Mouse (Mus musculus): ENCODE results near the gene Slc9a3. TPM values are rescaled to one million over a fixed set of nuclear protein-coding genes. Genes with fewer than 3 reads are reported as not detected.

Slc9a3 gene
- total and polyA plus RNA-seq, 3 experiments: 0.04 TPM; not detected in 2

GRCm38 (mm10) chr13:74167057-74167413 lies 45.8 kb downstream of the Slc9a3 start:
- Histone ChIP-seq H3K79me2 (ENCODE audit: control insufficient read depth, insufficient read depth, low read length, poor library complexity) (no peaks in the 10 kb centered on the region), H3K4me1 (ENCODE audit: control insufficient read depth in 1 of 2, insufficient read depth in 2 of 2, low read length in 2 of 2) (no peaks in the 10 kb centered on the region), H3K27me3 (ENCODE audit: control insufficient read depth in 1 of 2, insufficient read depth in 2 of 2, low read length in 2 of 2) (peaks cover 0 to under 1% of the 10 kb centered on the region in 2 experiments; a peak in 2 of 4 replicates), H3K27ac (ENCODE audit: control insufficient read depth, low read depth, low read length) (no peak overlapping the region), H3K36me3 (ENCODE audit: control insufficient read depth in 1 of 2, insufficient read depth in 2 of 2, low read length in 2 of 2) (no peaks in the 10 kb centered on the region; a peak in 1 of 4 replicates), H3K9me3 (replicated peaks; ENCODE audit: insufficient read depth, low read length) (no peaks in the 10 kb centered on the region), H3K9ac (ENCODE audit: control insufficient read depth, low read depth, low read length, poor library complexity, severe bottlenecking) (peak overlapping the region; percentile 45), H3K4me3 (ENCODE audit: control insufficient read depth in 1 of 2, insufficient read depth in 1 of 2, low read depth in 2 of 2, low read length in 2 of 2) (peak overlapping the region; percentile 45 to 68; a peak in 3 of 4 replicates)
- TF ChIP-seq ZKSCAN1 (IDR thresholded peaks at IDR 0.05; ENCODE audit: low read depth, low read length): no peak
- TF ChIP-seq ZNF384 (IDR thresholded peaks at IDR 0.05; ENCODE audit: low read depth, low read length): no peak
- no peak for TF ChIP-seq NELFE (IDR thresholded peaks at IDR 0.05; ENCODE audit: low read depth, low read length)
- TF ChIP-seq CTCF (IDR thresholded peaks at IDR 0.05 in 2 of 3, conservative IDR thresholded peaks at IDR 0.05 in 1 of 3; ENCODE audit: control insufficient read depth in 1 of 3, insufficient read depth in 1 of 3, low read depth in 2 of 3, low read length in 3 of 3, poor library complexity in 1 of 3, severe bottlenecking in 1 of 3): no peak
- TF ChIP-seq ETS1 (IDR thresholded peaks at IDR 0.05; ENCODE audit: low read depth, low read length): no peak
- no peak for TF ChIP-seq SMC3 (IDR thresholded peaks at IDR 0.05; ENCODE audit: low read depth, low read length)
- TF ChIP-seq USF2 (IDR thresholded peaks at IDR 0.05; ENCODE audit: borderline replicate concordance in 1 of 2, insufficient read depth in 1 of 2, low read depth in 1 of 2, low read length in 2 of 2): no peak
- DNase-seq (ENCODE audit: low read depth, low spot score): no peak

GRCm38 (mm10) chr13:74167492-74167891 lies 46.2 kb downstream of the Slc9a3 start:
- Histone ChIP-seq H3K27me3 (ENCODE audit: control insufficient read depth in 1 of 2, insufficient read depth in 2 of 2, low read length in 2 of 2) (no peaks in the 10 kb centered on the region; a peak in 1 of 4 replicates), H3K36me3 (ENCODE audit: control insufficient read depth in 1 of 2, insufficient read depth in 2 of 2, low read length in 2 of 2) (no peaks in the 10 kb centered on the region; a peak in 1 of 4 replicates), H3K9me3 (replicated peaks; ENCODE audit: insufficient read depth, low read length) (no peaks in the 10 kb centered on the region), H3K9ac (ENCODE audit: control insufficient read depth, low read depth, low read length, poor library complexity, severe bottlenecking) (no peak overlapping the region), H3K4me3 (ENCODE audit: control insufficient read depth in 1 of 2, insufficient read depth in 1 of 2, low read depth in 2 of 2, low read length in 2 of 2) (no peak overlapping the region), H3K27ac (ENCODE audit: control insufficient read depth, low read depth, low read length) (no peak overlapping the region), H3K4me1 (ENCODE audit: control insufficient read depth in 1 of 2, insufficient read depth in 2 of 2, low read length in 2 of 2) (no peaks in the 10 kb centered on the region), H3K79me2 (ENCODE audit: control insufficient read depth, insufficient read depth, low read length, poor library complexity) (no peaks in the 10 kb centered on the region)
- no peak for TF ChIP-seq CTCF (IDR thresholded peaks at IDR 0.05 in 2 of 3, conservative IDR thresholded peaks at IDR 0.05 in 1 of 3; ENCODE audit: control insufficient read depth in 1 of 3, insufficient read depth in 1 of 3, low read depth in 2 of 3, low read length in 3 of 3, poor library complexity in 1 of 3, severe bottlenecking in 1 of 3)
- TF ChIP-seq POLR2AphosphoS2 (IDR thresholded peaks at IDR 0.05; ENCODE audit: low read length): no peak
- TF ChIP-seq USF2 (IDR thresholded peaks at IDR 0.05; ENCODE audit: borderline replicate concordance in 1 of 2, insufficient read depth in 1 of 2, low read depth in 1 of 2, low read length in 2 of 2): no peak
- no peak for TF ChIP-seq MEF2A (IDR thresholded peaks at IDR 0.05; ENCODE audit: extremely low read depth, insufficient replicate concordance, low read depth, low read length, poor library complexity, severe bottlenecking)
- no peak for TF ChIP-seq ZC3H11A (IDR thresholded peaks at IDR 0.05; ENCODE audit: low read depth, low read length)
- no peak for TF ChIP-seq CHD1 (IDR thresholded peaks at IDR 0.05; ENCODE audit: low read depth, low read length)
- no peak for TF ChIP-seq MYB (IDR thresholded peaks at IDR 0.05; ENCODE audit: low read depth, low read length)
- no peak for TF ChIP-seq NELFE (IDR thresholded peaks at IDR 0.05; ENCODE audit: low read depth, low read length)
- no peak for TF ChIP-seq CHD2 (IDR thresholded peaks at IDR 0.05; ENCODE audit: low read length)
- TF ChIP-seq ELF1 (IDR thresholded peaks at IDR 0.05; ENCODE audit: low read depth, low read length): no peak
- TF ChIP-seq MXI1 (IDR thresholded peaks at IDR 0.05; ENCODE audit: low read depth, low read length): no peak
- TF ChIP-seq GABPA (IDR thresholded peaks at IDR 0.05; ENCODE audit: low read depth, low read length): no peak
- TF ChIP-seq ZNF384 (IDR thresholded peaks at IDR 0.05; ENCODE audit: low read depth, low read length): no peak
- no peak for TF ChIP-seq BHLHE40 (IDR thresholded peaks at IDR 0.05; ENCODE audit: borderline replicate concordance, low read depth, low read length)
- TF ChIP-seq SIN3A (IDR thresholded peaks at IDR 0.05; ENCODE audit: low read length): no peak
- TF ChIP-seq POLR2AphosphoS5 (IDR thresholded peaks at IDR 0.05; ENCODE audit: borderline replicate concordance, low read depth, low read length): no peak
- no peak for TF ChIP-seq SMC3 (IDR thresholded peaks at IDR 0.05; ENCODE audit: low read depth, low read length)
- TF ChIP-seq ZMIZ1 (IDR thresholded peaks at IDR 0.05; ENCODE audit: low read depth, low read length): no peak
- no peak for TF ChIP-seq ZKSCAN1 (IDR thresholded peaks at IDR 0.05; ENCODE audit: low read depth, low read length)
- no peak for TF ChIP-seq JUND (IDR thresholded peaks at IDR 0.05; ENCODE audit: low read depth, low read length)
- DNase-seq (ENCODE audit: low read depth, low spot score): no peak
